Mouse (Mus musculus) intestine, embryonic 14.5 days (tissue): ENCODE results near the gene Ubp1. TPM values are rescaled to one million over a fixed set of nuclear protein-coding genes. Genes with fewer than 3 reads are reported as not detected.

Experiments used
- ATAC-seq: fragments of 200-750 bp; cut with Nextera tagmentation; replicated peaks from 2 replicates; pipeline ENCODE4 v1.8.0; 2017; ENCODE audit warnings: low read depth, moderate number of reproducible peaks, moderate TSS enrichment, moderate library complexity; ENCODE audit not compliant: low FRiP score, low TSS enrichment
- DNase-seq: peaks from one replicate; pipeline ENCODE4 v3.0.0-alpha.2; 2018; ENCODE audit warnings: low spot score
- H3K27ac ChIP-seq: fragments of 300-500 bp; sonication (generic); 2 replicates; pipeline ENCODE4 v1.5.1; 2014; ENCODE audit warnings: low read depth, mild to moderate bottlenecking, control low read depth
- H3K27me3 ChIP-seq: fragments of 300-500 bp; sonication (generic); replicated peaks from 2 replicates; pipeline ENCODE4 v1.6.1; 2014; ENCODE audit warnings: low read length, control low read depth; ENCODE audit not compliant: control insufficient read depth, insufficient read depth
- H3K36me3 ChIP-seq: fragments of 300-500 bp; sonication (generic); 2 replicates; pipeline ENCODE4 v1.6.1; 2014; ENCODE audit warnings: low read length, control low read depth; ENCODE audit not compliant: control insufficient read depth, insufficient read depth
- H3K4me1 ChIP-seq: fragments of 300-500 bp; sonication (generic); replicated peaks from 2 replicates; pipeline ENCODE4 v1.6.1; 2014; ENCODE audit warnings: low read length, control low read depth, mixed read lengths; ENCODE audit not compliant: control insufficient read depth, insufficient read depth
- H3K4me2 ChIP-seq: fragments of 300-500 bp; sonication (generic); 2 replicates; pipeline ENCODE4 v1.6.1; 2014; ENCODE audit warnings: low read length
- H3K4me3 ChIP-seq: fragments of 300-500 bp; sonication (generic); 2 replicates; pipeline ENCODE4 v1.5.1; 2014; ENCODE audit warnings: low read depth, low read length, control low read depth, mixed read lengths
- H3K9ac ChIP-seq: fragments of 300-500 bp; sonication (generic); 2 replicates; pipeline ENCODE4 v1.6.1; 2014; ENCODE audit warnings: mild to moderate bottlenecking, low read length
- H3K9me3 ChIP-seq: fragments of 300-500 bp; sonication (generic); 2 replicates; pipeline ENCODE4 v1.6.1; 2016; ENCODE audit warnings: low read length, control low read depth; ENCODE audit not compliant: control insufficient read depth
- WGBS: fragments of 180-500 bp; shearing (Covaris S2); extraction: QIAGEN DNeasy Blood & Tissue Kit; methylation state at CpG from one replicate; pipeline ENCODE4 v1.1.7; 2014; 5-methylcytosine and 5-hydroxymethylcytosine counted together
- polyA plus RNA-seq: library from polyadenylated mRNA; unstranded; fragments of >200 nt; fragmentation: Nextera tagmentation; extraction: Ambion mirVana; gene quantifications from 2 replicates; pipeline ENCODE4 v1.2.1, GENCODE M21; 2014

Ubp1 gene
- polyA plus RNA-seq, 1 experiment from 2014 or later: 42.1 TPM

- ATAC-seq (no peak), DNase-seq (no peak)
- Histone ChIP-seq H3K4me3 (no peak overlapping the region), H3K27me3 (no peaks in the 10 kb centered on the region), H3K4me2 (no peak overlapping the region), H3K4me1 (no peaks in the 10 kb centered on the region), H3K9ac (no peak overlapping the region), H3K36me3 (no peaks in the 10 kb centered on the region), H3K27ac (no peak overlapping the region), H3K9me3 (no peaks in the 10 kb centered on the region)
- WGBS: 68% methylated on average over 18 of the region's 18 CpGs
These were observed 80.5 kb downstream of the Ubp1 start for GRCm38 (mm10) chr9:114011203-114011602.

- no peak overlapping the region for H3K4me2 ChIP-seq
- WGBS: 56% methylated on average over 1 of the region's 1 CpGs
These were observed 83.3 kb downstream of the Ubp1 start for GRCm38 (mm10) chr9:114014034-114014433.

GRCm38 (mm10) chr9:114015724-114016123 lies 85.0 kb downstream of the Ubp1 start:
- no peak for DNase-seq
- H3K4me3 ChIP-seq: no peak overlapping the region
- WGBS: 89% methylated on average over 4 of the region's 4 CpGs
- no peaks in the 10 kb centered on the region for H3K4me1 ChIP-seq
- H3K9me3 ChIP-seq: no peaks in the 10 kb centered on the region
- no peak for ATAC-seq
- no peak overlapping the region for H3K27ac ChIP-seq
- no peaks in the 10 kb centered on the region for H3K36me3 ChIP-seq
- no peak overlapping the region for H3K9ac ChIP-seq
- H3K27me3 ChIP-seq: no peaks in the 10 kb centered on the region
- no peak overlapping the region for H3K4me2 ChIP-seq

More at GRCm38 (mm10) chr9:114014034-114014433, 83.3 kb downstream of the Ubp1 start:
- no peak overlapping the region for H3K4me3 ChIP-seq
- no peaks in the 10 kb centered on the region for H3K36me3 ChIP-seq
- H3K9me3 ChIP-seq: no peaks in the 10 kb centered on the region
- no peaks in the 10 kb centered on the region for H3K4me1 ChIP-seq
- no peak overlapping the region for H3K27ac ChIP-seq
- H3K9ac ChIP-seq: no peak overlapping the region
- no peaks in the 10 kb centered on the region for H3K27me3 ChIP-seq
- no peak for ATAC-seq
- DNase-seq: no peak

GRCm38 (mm10) chr9:114016402-114016801 lies 85.7 kb downstream of the Ubp1 start:
- ATAC-seq (no peak), DNase-seq (no peak)
- no peak overlapping the region for H3K4me3 ChIP-seq
- H3K4me1 ChIP-seq: no peaks in the 10 kb centered on the region
- 73% methylated on average over 4 of the region's 4 CpGs for WGBS
- no peak overlapping the region for H3K4me2 ChIP-seq
- H3K27ac ChIP-seq: no peak overlapping the region
- no peaks in the 10 kb centered on the region for H3K36me3 ChIP-seq
- no peaks in the 10 kb centered on the region for H3K27me3 ChIP-seq
- H3K9me3 ChIP-seq: no peaks in the 10 kb centered on the region
- H3K9ac ChIP-seq: no peak overlapping the region

- Histone ChIP-seq H3K4me3 (no peak overlapping the region), H3K4me2 (no peak overlapping the region), H3K9me3 (no peaks in the 10 kb centered on the region), H3K36me3 (no peaks in the 10 kb centered on the region), H3K27ac (no peak overlapping the region), H3K4me1 (no peaks in the 10 kb centered on the region), H3K9ac (no peak overlapping the region), H3K27me3 (no peaks in the 10 kb centered on the region)
- ATAC-seq (no peak), DNase-seq (no peak)
- 86% methylated on average over 7 of the region's 7 CpGs for WGBS
These were observed 88.5 kb downstream of the Ubp1 start for GRCm38 (mm10) chr9:114019012-114019762.

GRCm38 (mm10) chr9:114022141-114022540 lies 91.4 kb downstream of the Ubp1 start:
- DNase-seq (no peak), ATAC-seq (no peak)
- Histone ChIP-seq H3K4me2 (no peak overlapping the region), H3K36me3 (no peaks in the 10 kb centered on the region), H3K9me3 (no peaks in the 10 kb centered on the region), H3K27me3 (peaks cover 6% of the 10 kb centered on the region; the same call in 1 of the 2 replicates), H3K4me1 (no peaks in the 10 kb centered on the region; the same call in 1 of the 2 replicates), H3K4me3 (no peak overlapping the region), H3K27ac (no peak overlapping the region), H3K9ac (no peak overlapping the region)
- WGBS: 33% methylated on average over 4 of the region's 4 CpGs

GRCm38 (mm10) chr9:114025182-114025581 lies 94.4 kb downstream of the Ubp1 start:
- DNase-seq (no peak), ATAC-seq (no peak)
- H3K36me3 ChIP-seq: no peaks in the 10 kb centered on the region
- no peak overlapping the region for H3K9ac ChIP-seq
- H3K27ac ChIP-seq: no peak overlapping the region
- no peaks in the 10 kb centered on the region; the same call in 1 of the 2 replicates for H3K4me1 ChIP-seq
- no peaks in the 10 kb centered on the region for H3K9me3 ChIP-seq
- 46% methylated on average over 9 of the region's 9 CpGs for WGBS
- peaks cover 6% of the 10 kb centered on the region; the same call in 1 of the 2 replicates for H3K27me3 ChIP-seq
- H3K4me3 ChIP-seq: no peak overlapping the region
- H3K4me2 ChIP-seq: no peak overlapping the region

GRCm38 (mm10) chr9:114025846-114026245 lies 95.1 kb downstream of the Ubp1 start:
- H3K27ac ChIP-seq: no peak overlapping the region
- H3K36me3 ChIP-seq: no peaks in the 10 kb centered on the region
- H3K9me3 ChIP-seq: no peaks in the 10 kb centered on the region
- peaks cover 6% of the 10 kb centered on the region; the same call in 1 of the 2 replicates for H3K27me3 ChIP-seq
- DNase-seq (no peak), ATAC-seq (no peak)
- no peaks in the 10 kb centered on the region; the same call in 1 of the 2 replicates for H3K4me1 ChIP-seq
- peak overlapping the region; percentile 94 for H3K4me2 ChIP-seq
- WGBS: 9% methylated on average over 8 of the region's 8 CpGs
- H3K4me3 ChIP-seq: peak overlapping the region; percentile 54
- H3K9ac ChIP-seq: peak overlapping the region; percentile 45; the same call in 1 of the 2 replicates
